Mouse (Mus musculus): ENCODE measurements around the gene Prr13. TPM values are rescaled to one million over a fixed set of nuclear protein-coding genes. Genes with fewer than 3 reads are reported as not detected.

Prr13 gene
- polyA plus RNA-seq, 1 experiment from 2014 or later: 85.8 TPM

GRCm38 (mm10) chr15:102487664-102488063, 28.8 kb downstream of the Prr13 start:
- WGBS: 78% methylated on average over 1 of the region's 1 CpGs
- H3K36me3 ChIP-seq (ENCODE audit: control insufficient read depth, insufficient read depth, low read length): peaks cover 82% of the 10 kb centered on the region
- no peak overlapping the region for H3K4me3 ChIP-seq (ENCODE audit: low read depth, low read length)
- no peak overlapping the region for H3K4me2 ChIP-seq (ENCODE audit: low read depth, low read length)
- no peak overlapping the region for H3K9ac ChIP-seq (replicated peaks; ENCODE audit: low read depth, low read length)
- no peak for ATAC-seq (ENCODE audit: low read depth)
- no peaks in the 10 kb centered on the region for H3K4me1 ChIP-seq (ENCODE audit: control insufficient read depth, insufficient read depth, low read length)
- no peak overlapping the region for H3K27ac ChIP-seq (ENCODE audit: low read depth, low read length)
- no peaks in the 10 kb centered on the region for H3K27me3 ChIP-seq (ENCODE audit: control insufficient read depth, insufficient read depth, low read length)
- H3K9me3 ChIP-seq (ENCODE audit: control insufficient read depth, low read length): no peaks in the 10 kb centered on the region

- 90% methylated on average over 3 of the region's 3 CpGs for WGBS
- H3K4me2 ChIP-seq (ENCODE audit: low read depth, low read length): no peak overlapping the region
- no peaks in the 10 kb centered on the region for H3K27me3 ChIP-seq (ENCODE audit: control insufficient read depth, insufficient read depth, low read length)
- no peaks in the 10 kb centered on the region for H3K9me3 ChIP-seq (ENCODE audit: control insufficient read depth, low read length)
- H3K4me1 ChIP-seq (ENCODE audit: control insufficient read depth, insufficient read depth, low read length): no peaks in the 10 kb centered on the region
- H3K9ac ChIP-seq (replicated peaks; ENCODE audit: low read depth, low read length): no peak overlapping the region
- H3K36me3 ChIP-seq (ENCODE audit: control insufficient read depth, insufficient read depth, low read length): peaks cover 76% of the 10 kb centered on the region
- no peak overlapping the region for H3K27ac ChIP-seq (ENCODE audit: low read depth, low read length)
- H3K4me3 ChIP-seq (ENCODE audit: low read depth, low read length): no peak overlapping the region
- no peak for ATAC-seq (ENCODE audit: low read depth)
Observed at GRCm38 (mm10) chr15:102498322-102498721, 39.5 kb downstream of the Prr13 start.

DNA sequence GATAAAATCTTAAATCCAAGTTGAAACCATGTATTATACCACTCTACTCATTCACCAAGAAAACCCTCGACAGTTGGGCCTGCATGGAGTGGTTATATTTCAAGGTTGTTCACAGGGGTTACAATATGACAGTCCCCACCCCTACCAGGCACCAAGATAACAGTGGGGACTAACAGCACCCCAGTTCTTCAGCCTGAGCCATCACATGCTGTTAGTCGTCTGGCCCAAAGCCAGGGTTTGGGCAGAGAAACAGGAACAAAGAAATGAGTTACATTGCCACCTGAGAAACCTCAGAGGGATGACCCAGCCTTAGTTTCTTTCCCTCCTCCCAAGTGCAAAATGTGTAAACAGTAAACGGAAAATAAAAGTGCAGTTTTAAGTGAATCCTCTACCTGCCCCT, 40.5 kb downstream of the Prr13 start:
- 82% methylated on average over 3 of the region's 3 CpGs for WGBS
- no peaks in the 10 kb centered on the region for H3K9me3 ChIP-seq (ENCODE audit: control insufficient read depth, low read length)
- H3K4me1 ChIP-seq (ENCODE audit: control insufficient read depth, insufficient read depth, low read length): no peaks in the 10 kb centered on the region
- H3K27me3 ChIP-seq (ENCODE audit: control insufficient read depth, insufficient read depth, low read length): no peaks in the 10 kb centered on the region
- peaks cover 77% of the 10 kb centered on the region for H3K36me3 ChIP-seq (ENCODE audit: control insufficient read depth, insufficient read depth, low read length)
- no peak overlapping the region for H3K4me2 ChIP-seq (ENCODE audit: low read depth, low read length)
- no peak overlapping the region for H3K27ac ChIP-seq (ENCODE audit: low read depth, low read length)
- H3K4me3 ChIP-seq (ENCODE audit: low read depth, low read length): no peak overlapping the region
- no peak for ATAC-seq (ENCODE audit: low read depth)
- H3K9ac ChIP-seq (replicated peaks; ENCODE audit: low read depth, low read length): no peak overlapping the region

- WGBS: 88% methylated on average over 6 of the region's 6 CpGs
- ATAC-seq (ENCODE audit: low read depth): no peak
- Histone ChIP-seq H3K9me3 (ENCODE audit: control insufficient read depth, low read length) (no peaks in the 10 kb centered on the region), H3K27ac (ENCODE audit: low read depth, low read length) (no peak overlapping the region), H3K4me3 (ENCODE audit: low read depth, low read length) (no peak overlapping the region), H3K4me1 (ENCODE audit: control insufficient read depth, insufficient read depth, low read length) (no peaks in the 10 kb centered on the region), H3K27me3 (ENCODE audit: control insufficient read depth, insufficient read depth, low read length) (no peaks in the 10 kb centered on the region), H3K36me3 (ENCODE audit: control insufficient read depth, insufficient read depth, low read length) (peaks cover 78% of the 10 kb centered on the region), H3K9ac (replicated peaks; ENCODE audit: low read depth, low read length) (no peak overlapping the region), H3K4me2 (ENCODE audit: low read depth, low read length) (no peak overlapping the region)
Observed at GRCm38 (mm10) chr15:102499851-102500250, 41.0 kb downstream of the Prr13 start.

- no peak overlapping the region for H3K4me2 ChIP-seq (ENCODE audit: low read depth, low read length)
- no peaks in the 10 kb centered on the region for H3K4me1 ChIP-seq (ENCODE audit: control insufficient read depth, insufficient read depth, low read length)
- no peaks in the 10 kb centered on the region for H3K27me3 ChIP-seq (ENCODE audit: control insufficient read depth, insufficient read depth, low read length)
- WGBS: 95% methylated on average over 5 of the region's 5 CpGs
- no peak overlapping the region for H3K9ac ChIP-seq (replicated peaks; ENCODE audit: low read depth, low read length)
- peaks cover 78% of the 10 kb centered on the region for H3K36me3 ChIP-seq (ENCODE audit: control insufficient read depth, insufficient read depth, low read length)
- H3K4me3 ChIP-seq (ENCODE audit: low read depth, low read length): no peak overlapping the region
- ATAC-seq (ENCODE audit: low read depth): no peak
- H3K9me3 ChIP-seq (ENCODE audit: control insufficient read depth, low read length): no peaks in the 10 kb centered on the region
- H3K27ac ChIP-seq (ENCODE audit: low read depth, low read length): no peak overlapping the region
Observed at GRCm38 (mm10) chr15:102500479-102500878, 41.7 kb downstream of the Prr13 start.

GRCm38 (mm10) chr15:102501084-102501814, 42.4 kb downstream of the Prr13 start:
- no peak overlapping the region for H3K4me2 ChIP-seq (ENCODE audit: low read depth, low read length)
- H3K9ac ChIP-seq (replicated peaks; ENCODE audit: low read depth, low read length): no peak overlapping the region
- WGBS: 92% methylated on average over 19 of the region's 19 CpGs
- H3K36me3 ChIP-seq (ENCODE audit: control insufficient read depth, insufficient read depth, low read length): peaks cover 77% of the 10 kb centered on the region
- no peaks in the 10 kb centered on the region for H3K9me3 ChIP-seq (ENCODE audit: control insufficient read depth, low read length)
- no peak for ATAC-seq (ENCODE audit: low read depth)
- H3K4me1 ChIP-seq (ENCODE audit: control insufficient read depth, insufficient read depth, low read length): no peaks in the 10 kb centered on the region
- no peaks in the 10 kb centered on the region for H3K27me3 ChIP-seq (ENCODE audit: control insufficient read depth, insufficient read depth, low read length)
- no peak overlapping the region for H3K4me3 ChIP-seq (ENCODE audit: low read depth, low read length)
- no peak overlapping the region for H3K27ac ChIP-seq (ENCODE audit: low read depth, low read length)

- ATAC-seq (ENCODE audit: low read depth): no peak
- WGBS: 87% methylated on average over 9 of the region's 9 CpGs
- Histone ChIP-seq H3K4me3 (ENCODE audit: low read depth, low read length) (no peak overlapping the region), H3K9ac (replicated peaks; ENCODE audit: low read depth, low read length) (no peak overlapping the region), H3K36me3 (ENCODE audit: control insufficient read depth, insufficient read depth, low read length) (peaks cover 72% of the 10 kb centered on the region), H3K27ac (ENCODE audit: low read depth, low read length) (no peak overlapping the region), H3K9me3 (ENCODE audit: control insufficient read depth, low read length) (no peaks in the 10 kb centered on the region), H3K4me1 (ENCODE audit: control insufficient read depth, insufficient read depth, low read length) (no peaks in the 10 kb centered on the region), H3K4me2 (ENCODE audit: low read depth, low read length) (no peak overlapping the region), H3K27me3 (ENCODE audit: control insufficient read depth, insufficient read depth, low read length) (no peaks in the 10 kb centered on the region)
Observed at GRCm38 (mm10) chr15:102502254-102502840, 43.5 kb downstream of the Prr13 start.

DNA sequence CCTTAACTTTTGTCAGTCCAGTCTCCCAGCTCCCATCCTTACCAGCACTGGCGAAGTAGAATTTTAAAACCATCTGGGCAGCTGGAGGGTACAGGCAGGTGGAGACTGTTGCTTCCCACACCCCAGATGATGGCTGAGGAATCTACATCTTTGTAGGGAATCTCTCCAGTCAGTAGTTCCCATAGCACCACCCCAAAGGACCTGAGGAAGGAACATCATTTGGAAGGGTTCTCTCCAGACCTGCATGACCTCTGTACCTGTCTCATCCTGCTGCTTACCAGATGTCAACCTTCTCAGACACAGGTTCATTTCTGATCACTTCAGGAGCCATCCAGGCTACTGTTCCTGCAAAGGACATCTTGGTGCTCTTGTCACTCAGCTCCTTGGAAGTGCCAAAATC, 44.6 kb downstream of the Prr13 start, which contains the start of gene Gm10337:
Gene Gm10337, plus strand, starts transcription at position 276 of the 400 bp plus-strand sequence.
- no peaks in the 10 kb centered on the region for H3K9me3 ChIP-seq (ENCODE audit: control insufficient read depth, low read length)
- H3K36me3 ChIP-seq (ENCODE audit: control insufficient read depth, insufficient read depth, low read length): peaks cover 69% of the 10 kb centered on the region
- ATAC-seq (ENCODE audit: low read depth): no peak
- 0 out of 2 replicates have a peak, but pooled peaks cover 3% of the 10 kb centered on the region for H3K4me1 ChIP-seq (ENCODE audit: control insufficient read depth, insufficient read depth, low read length)
- no peak within 1 kb of the TSS for H3K9ac ChIP-seq (replicated peaks; ENCODE audit: low read depth, low read length)
- no peaks in the 10 kb centered on the region for H3K27me3 ChIP-seq (ENCODE audit: control insufficient read depth, insufficient read depth, low read length)
- no peak within 1 kb of the TSS for H3K27ac ChIP-seq (ENCODE audit: low read depth, low read length)
- WGBS: 91% methylated on average over 1 of the region's 1 CpGs
- H3K4me2 ChIP-seq (ENCODE audit: low read depth, low read length): no peak within 1 kb of the TSS
- no peak within 1 kb of the TSS for H3K4me3 ChIP-seq (ENCODE audit: low read depth, low read length)

DNA sequence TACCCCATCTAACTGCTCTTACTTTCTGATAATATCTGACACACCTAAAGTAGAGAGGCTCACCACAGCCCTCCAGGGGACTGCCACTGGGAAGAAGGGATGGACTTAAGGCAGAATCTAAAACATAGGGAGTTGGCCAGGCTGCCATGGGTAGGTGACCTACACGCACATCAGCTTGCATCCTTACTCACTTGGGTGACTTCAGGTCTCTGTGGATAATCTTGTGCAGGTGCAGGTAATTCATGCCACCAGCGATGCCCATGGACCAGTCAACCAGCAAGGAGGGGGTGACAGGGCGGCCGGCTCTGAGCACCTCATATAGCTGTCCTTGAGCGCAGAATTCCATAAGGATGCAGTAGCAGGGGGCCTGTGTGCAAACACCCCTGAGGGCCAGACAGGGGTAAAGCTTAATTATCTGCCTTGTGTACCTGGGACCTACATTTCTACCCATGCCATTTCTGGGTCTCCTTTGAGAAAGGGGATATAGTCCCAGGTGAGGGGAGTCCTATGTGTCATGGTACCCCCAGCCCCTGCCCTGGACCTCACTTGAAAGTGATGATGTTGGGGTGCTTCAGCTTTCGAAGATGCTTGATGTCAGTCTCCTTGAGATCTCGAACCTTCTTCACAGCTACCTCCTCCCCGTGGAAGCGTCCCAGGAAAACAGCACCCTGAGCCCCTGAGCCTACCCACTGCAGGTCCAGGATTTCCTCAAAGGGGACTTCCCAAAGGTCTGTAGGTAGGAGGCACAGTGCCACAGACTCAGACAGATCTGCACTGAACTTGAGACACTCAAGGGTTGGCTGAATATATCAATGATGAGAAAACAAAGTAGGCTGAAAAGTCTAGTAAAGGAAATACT, 45.3 kb downstream of the Prr13 start:
- Histone ChIP-seq H3K4me3 (ENCODE audit: low read depth, low read length) (no peak overlapping the region), H3K36me3 (ENCODE audit: control insufficient read depth, insufficient read depth, low read length) (peaks cover 70% of the 10 kb centered on the region), H3K27ac (ENCODE audit: low read depth, low read length) (no peak overlapping the region), H3K4me2 (ENCODE audit: low read depth, low read length) (no peak overlapping the region), H3K9ac (replicated peaks; ENCODE audit: low read depth, low read length) (no peak overlapping the region), H3K4me1 (ENCODE audit: control insufficient read depth, insufficient read depth, low read length) (peaks cover 3% of the 10 kb centered on the region), H3K27me3 (ENCODE audit: control insufficient read depth, insufficient read depth, low read length) (no peaks in the 10 kb centered on the region), H3K9me3 (ENCODE audit: control insufficient read depth, low read length) (no peaks in the 10 kb centered on the region)
- no peak for ATAC-seq (ENCODE audit: low read depth)
- 92% methylated on average over 9 of the region's 9 CpGs for WGBS

All from neural tube, embryonic 14.5 days (tissue).